Mouse (Mus musculus) erythroblast, adult 5-6 weeks (primary cell): Measurements from ENCODE around the gene Opa3. TPM values are rescaled to one million over a fixed set of nuclear protein-coding genes. Genes with fewer than 3 reads are reported as not detected.

ENCODE experiments used
- ATAC-seq: replicated peaks from 2 replicates; pipeline ENCODE4 v1.8.0; 2016; ENCODE audit warnings: moderate number of reproducible peaks, mild to moderate bottlenecking, moderate TSS enrichment, inconsistent platforms; ENCODE audit not compliant: poor library complexity, low FRiP score, severe bottlenecking
- total RNA-seq, 2 experiments: library from RNA; stranded (forward) in 1 of 2; stranded (reverse) in 1 of 2; fragments of 150-400 nt in 1 of 2; fragments of 200-764, 138-1000 nt in 1 of 2; gene quantifications; 2 replicates each; pipeline versions ENCODE4 v1.2.3 to v1.2.4; 2015 to 2017; ENCODE audit warnings: low replicate concordance in 2 of 2

The Opa3 gene
- total RNA-seq, 2 experiments from 2014 or later: 5.6 to 7.7 TPM

- ATAC-seq: no peak
Observed at GRCm38 (mm10) chr7:19213385-19213784, 14.7 kb upstream of the Opa3 start.

DNA sequence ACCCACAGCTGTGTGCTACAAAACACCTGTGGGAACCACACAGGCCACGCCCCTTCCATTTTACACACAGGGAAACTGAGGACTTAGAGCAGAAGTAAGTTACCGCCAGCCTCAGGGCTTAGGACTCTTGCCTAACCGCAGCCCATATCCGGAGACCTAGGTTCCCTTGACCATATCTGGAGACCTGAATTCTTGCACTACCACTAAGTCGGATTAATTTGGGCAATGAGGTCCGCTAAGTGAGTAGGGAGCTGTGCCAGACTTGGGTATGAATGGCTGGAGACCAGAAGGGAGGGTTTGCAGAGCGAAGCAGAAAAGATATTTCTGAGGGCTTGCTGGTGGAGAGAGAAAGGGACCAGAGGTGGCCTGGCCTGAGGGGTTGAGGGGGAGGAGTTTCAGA lies 13.8 kb upstream of the Opa3 start:
- ATAC-seq: no peak

DNA sequence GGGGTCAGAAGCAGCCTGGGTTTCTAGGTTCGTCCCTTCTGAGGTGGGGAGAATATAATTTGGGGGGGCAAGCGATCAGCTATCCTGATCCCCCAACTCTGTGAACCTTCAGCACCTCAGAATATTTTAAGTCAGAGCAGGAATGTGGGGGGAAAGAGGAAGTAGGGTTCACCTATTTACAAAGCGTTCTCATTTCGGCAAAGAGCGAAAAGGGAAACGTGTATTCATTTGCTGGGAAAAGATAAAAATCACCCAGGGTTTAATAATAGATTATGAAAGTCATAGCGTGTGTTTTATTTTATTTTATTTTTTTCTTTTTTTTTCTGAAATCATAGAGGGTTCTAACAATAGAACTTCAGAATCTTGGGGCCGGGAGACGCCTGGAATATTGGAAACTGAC lies 13.2 kb upstream of the Opa3 start:
- no peak for ATAC-seq

DNA sequence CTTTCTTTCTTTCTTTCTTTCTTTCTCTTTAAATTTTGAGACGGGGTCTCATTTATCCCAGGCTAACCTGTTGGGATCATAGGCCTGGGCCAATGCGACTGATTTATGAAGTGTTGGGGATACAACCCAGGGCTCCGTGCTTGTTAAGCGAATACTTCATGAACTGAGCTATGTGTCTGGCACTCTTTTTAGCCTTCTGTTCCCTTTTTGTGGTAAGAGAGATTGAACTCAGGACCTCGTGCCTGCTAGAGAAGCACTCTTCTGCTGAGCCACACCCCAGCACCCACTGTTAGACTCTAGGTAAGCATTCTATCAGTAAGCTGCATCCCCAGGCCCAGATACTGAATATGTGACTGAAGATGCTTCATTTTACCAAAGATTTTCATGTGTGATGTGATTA lies 10.6 kb upstream of the Opa3 start:
- ATAC-seq: no peak

DNA sequence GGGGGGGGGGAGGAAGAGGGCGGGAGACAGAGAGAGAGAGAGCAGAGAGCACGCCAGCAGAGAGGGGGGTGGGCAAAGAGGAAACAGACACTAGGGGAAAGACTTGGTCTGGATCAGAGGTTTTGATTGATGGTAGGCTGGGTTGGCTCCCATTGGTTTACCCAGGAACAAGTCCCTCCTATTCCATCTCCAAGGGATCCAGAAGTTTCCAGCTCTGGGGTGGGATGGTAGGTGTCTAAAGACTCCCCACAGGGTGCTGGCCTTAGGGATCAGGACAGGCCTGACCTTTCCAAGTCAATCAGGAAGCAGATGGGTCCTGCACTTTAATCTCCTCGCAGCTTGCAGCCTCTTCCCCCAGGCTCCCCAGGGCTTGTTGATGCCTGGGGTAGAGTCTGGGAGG lies 10.2 kb upstream of the Opa3 start:
- ATAC-seq: no peak

GRCm38 (mm10) chr7:19220061-19220460 lies 8.1 kb upstream of the Opa3 start:
- ATAC-seq: no peak

DNA sequence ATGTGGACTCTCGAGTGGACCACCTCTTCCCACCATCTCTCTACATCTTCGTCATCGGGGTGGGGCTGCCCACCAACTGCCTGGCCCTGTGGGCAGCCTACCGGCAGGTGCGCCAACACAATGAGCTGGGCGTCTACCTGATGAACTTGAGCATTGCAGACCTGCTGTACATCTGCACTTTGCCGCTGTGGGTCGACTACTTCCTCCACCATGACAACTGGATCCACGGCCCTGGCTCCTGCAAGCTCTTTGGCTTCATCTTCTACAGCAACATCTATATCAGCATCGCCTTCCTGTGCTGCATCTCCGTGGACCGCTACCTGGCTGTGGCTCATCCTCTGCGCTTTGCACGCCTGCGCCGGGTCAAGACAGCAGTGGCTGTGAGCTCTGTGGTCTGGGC lies 5.9 kb upstream of the Opa3 start:
- no peak for ATAC-seq

DNA sequence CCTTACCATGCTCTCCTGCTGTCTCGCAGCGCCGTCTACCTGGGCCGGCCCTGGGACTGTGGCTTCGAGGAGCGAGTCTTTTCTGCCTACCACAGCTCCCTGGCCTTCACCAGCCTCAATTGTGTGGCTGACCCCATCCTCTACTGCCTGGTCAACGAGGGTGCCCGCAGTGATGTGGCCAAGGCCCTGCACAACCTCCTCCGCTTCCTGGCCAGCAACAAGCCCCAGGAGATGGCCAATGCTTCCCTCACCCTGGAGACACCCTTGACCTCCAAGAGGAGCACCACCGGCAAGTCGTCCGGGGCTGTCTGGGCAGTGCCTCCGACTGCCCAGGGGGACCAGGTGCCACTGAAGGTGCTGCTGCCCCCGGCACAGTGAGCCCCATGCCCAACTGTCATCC lies 5.3 kb upstream of the Opa3 start:
- ATAC-seq: no peak

GRCm38 (mm10) chr7:19224933-19225332 lies 3.2 kb upstream of the Opa3 start:
- ATAC-seq: peak; percentile 25

DNA sequence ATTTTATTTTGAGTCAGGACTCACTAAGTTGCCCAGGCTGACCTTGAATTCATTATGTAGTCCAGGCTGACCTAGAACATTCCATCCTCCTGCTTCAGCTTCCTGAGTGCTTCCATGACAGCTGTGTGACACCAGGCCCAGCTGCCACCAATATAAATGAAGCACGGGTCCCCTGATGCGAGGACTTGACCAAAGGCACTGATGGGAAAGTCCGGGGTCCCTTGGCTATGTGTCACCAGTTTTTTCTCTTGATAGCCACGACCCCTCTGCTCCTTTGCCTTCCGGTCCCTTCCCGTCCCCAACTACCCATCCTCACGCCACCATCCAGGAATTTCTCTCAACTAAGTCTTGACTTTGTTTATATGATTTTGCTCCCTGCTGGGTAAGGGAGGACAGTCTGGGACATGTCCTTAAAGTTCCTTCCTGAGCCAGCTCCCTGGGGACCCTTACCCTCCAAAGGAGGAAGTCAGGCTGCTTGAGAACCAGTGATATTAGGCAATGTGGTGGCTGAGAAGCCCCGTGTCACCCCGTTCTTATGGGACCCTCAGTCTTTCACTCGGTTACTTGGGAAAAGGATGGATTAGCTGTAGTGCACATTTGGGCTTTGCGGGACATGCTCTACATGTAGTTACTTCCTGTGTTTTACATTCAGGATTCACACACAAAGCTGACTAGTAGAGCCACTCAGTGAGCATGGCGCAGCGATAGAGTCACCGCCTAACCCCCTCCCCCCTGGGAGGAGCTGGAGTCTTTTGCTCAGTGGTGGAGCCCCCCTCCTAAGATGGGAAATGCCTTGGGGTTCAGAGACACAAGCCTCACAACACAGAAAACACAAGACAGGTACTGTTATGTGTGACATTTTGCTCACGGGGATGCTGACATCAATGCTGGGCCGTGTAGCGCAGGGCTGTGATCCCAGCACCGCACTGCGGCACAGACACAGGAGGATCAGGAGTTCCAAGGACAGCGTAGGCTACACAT lies 1.0 kb upstream of the Opa3 start:
- ATAC-seq: peak; percentile 18

GRCm38 (mm10) chr7:19228793-19229148 lies 637 bp downstream of the Opa3 start:
- no peak for ATAC-seq

DNA sequence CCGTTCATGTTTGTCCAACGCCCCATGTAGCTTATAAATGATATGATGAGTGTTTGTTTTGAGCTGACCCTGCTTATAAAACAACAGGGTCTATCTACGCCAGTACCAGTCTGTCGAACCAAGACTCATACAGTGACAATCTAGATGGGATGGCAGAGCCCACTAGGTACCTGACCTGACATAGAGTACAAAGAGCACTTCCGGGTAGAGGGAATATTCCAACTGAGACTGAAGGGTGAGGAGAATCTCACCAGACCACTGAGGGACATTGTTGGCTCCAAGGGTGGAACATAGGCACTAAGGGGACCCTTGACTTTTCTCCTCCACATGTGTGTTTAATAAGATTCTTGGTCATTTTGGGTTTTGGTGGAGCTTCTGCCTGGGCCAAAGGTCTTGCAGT lies 1.3 kb downstream of the Opa3 start:
- ATAC-seq: no peak

DNA sequence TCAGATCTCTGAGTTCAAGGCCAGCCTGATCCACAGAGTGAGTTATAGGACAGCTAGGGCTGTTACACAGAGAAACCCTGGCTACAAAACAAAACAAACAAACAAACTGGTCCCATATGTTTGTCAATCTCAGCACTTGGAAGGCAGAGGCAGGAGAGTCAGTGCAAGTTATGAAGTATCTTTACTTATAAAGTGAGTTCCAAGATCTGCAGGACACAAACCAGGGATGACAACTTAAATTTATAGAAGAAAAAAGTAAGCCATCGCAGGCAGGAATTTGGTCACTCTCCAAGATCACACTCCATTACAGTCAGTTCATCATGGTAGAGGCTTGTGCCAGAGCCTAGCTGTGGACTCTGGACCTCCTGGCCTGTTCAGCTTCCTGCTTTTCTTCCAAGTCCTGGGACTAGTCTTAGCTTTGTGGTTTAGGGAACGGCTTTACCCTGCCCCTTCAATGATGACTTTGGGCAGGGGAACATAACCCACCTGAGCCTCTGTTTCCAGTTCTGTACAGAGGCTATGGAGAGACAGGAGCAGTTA lies 2.0 kb downstream of the Opa3 start:
- no peak for ATAC-seq

GRCm38 (mm10) chr7:19230899-19231298 lies 2.8 kb downstream of the Opa3 start:
- no peak for ATAC-seq

GRCm38 (mm10) chr7:19231849-19232248 lies 3.7 kb downstream of the Opa3 start:
- no peak for ATAC-seq

DNA sequence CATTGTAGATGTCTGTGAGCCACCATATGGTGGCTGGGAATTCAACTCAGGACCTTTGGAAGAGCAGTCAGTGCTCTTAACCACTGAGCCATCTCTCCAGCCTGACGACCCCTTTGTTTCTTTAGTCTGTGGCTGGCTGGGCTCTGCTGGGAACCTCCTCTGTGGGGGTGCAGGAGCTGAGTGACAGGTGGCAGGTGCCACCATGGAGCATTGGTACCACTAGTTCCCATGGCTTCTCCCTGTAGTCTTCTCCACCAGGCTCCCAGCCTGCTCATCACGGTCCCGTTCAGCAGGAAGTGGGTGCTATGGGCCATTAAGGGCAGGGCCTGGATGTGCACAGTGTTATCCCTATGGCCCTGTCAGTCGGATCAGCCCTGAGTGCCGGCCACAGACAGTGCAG lies 6.5 kb downstream of the Opa3 start:
- no peak for ATAC-seq

DNA sequence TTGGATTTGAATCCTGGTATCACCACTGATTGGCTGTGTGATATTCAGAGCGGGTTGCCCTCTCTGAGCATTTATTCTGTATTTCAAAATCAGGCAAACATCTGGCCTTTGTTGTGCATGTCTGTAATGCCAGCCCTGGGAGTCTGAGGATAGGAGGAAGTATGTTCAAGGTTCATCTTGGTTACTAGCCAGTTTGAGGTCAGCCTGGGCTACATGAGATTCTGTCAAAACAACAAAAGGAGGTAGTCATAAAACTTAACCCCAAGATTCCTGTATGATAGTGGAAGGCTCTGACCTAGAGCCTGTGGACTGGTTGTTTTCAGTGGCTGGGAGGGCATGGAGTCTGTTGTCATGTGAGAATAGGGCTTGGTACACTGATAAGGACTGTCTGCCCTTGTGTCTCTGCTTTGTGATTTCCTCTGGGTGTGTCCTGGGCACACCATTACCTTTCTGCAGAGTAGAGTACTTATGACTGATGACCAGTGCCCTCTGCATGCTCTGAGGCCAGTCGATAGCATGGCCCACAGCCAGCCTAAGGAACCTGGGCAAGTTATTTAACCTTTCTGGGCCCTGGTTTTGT lies 7.0 kb downstream of the Opa3 start:
- no peak for ATAC-seq

DNA sequence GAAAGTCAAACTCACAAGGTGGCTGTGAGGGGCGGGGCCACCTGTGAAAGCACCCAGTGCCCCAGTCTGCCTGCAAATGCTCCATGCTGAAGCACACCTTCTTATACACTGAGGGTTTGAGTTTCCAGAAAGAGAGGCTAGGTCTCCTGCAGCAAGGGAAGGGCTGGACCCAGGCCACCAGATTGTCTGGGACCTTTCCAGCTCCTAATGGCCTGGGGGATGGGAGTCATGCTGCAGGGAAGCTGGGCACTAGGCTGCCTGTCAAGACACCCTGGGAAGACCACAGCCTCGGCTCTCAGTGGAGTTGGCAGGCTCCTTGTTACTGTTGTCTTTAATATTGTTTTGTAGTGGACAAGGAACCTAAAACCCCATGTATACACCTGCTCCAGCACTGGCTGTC lies 8.3 kb downstream of the Opa3 start:
- ATAC-seq: no peak

- ATAC-seq: no peak
Observed at GRCm38 (mm10) chr7:19238344-19238743, 10.2 kb downstream of the Opa3 start.

GRCm38 (mm10) chr7:19239423-19239822 lies 11.3 kb downstream of the Opa3 start:
- ATAC-seq: peak; percentile 90

DNA sequence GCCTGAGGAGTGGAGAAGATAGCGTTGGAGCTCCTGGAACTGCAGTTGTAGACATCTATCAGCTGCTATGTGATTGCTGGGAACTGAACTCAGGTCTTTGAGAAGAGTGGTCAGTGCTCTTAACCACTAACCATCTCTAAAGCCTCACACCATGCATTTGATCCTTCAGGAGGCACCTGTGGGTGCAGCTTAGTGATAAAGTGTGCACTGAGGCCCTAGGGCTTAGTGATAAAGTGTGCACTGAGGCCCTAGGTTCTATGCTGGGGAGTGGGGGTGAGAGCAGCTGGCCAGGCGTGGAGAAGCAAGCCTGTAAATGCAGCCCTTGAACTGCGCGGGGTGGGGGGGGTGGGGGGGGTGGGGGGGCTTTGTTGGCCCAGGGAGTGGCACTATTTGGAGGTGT lies 11.9 kb downstream of the Opa3 start:
- ATAC-seq: peak; percentile 41; the same call in 1 of the 2 replicates
